Mouse (Mus musculus): Measurements from ENCODE around the gene Kidins220. TPM values are rescaled to one million over a fixed set of nuclear protein-coding genes. Genes with fewer than 3 reads are reported as not detected.

Gene Kidins220
- total RNA-seq, 1 experiment from 2014 or later = 108 TPM

GRCm38 (mm10) chr12:25096640-25097051 lies 121.9 kb downstream of the Kidins220 start:
- ATAC-seq (replicated peaks in 1 of 2; ENCODE audit: insufficient read depth in 1 of 2, low FRiP score in 2 of 2, low TSS enrichment in 1 of 2, low read depth in 1 of 2, poor library complexity in 2 of 2, severe bottlenecking in 2 of 2) = no peak

- ATAC-seq (replicated peaks in 1 of 2; ENCODE audit: insufficient read depth in 1 of 2, low FRiP score in 2 of 2, low TSS enrichment in 1 of 2, low read depth in 1 of 2, poor library complexity in 2 of 2, severe bottlenecking in 2 of 2) = no peak
These were observed 122.2 kb downstream of the Kidins220 start, which contains the start of gene Id2 for GRCm38 (mm10) chr12:25097052-25097209. Gene Id2, minus strand, starts transcription at chr12:25097140.

GRCm38 (mm10) chr12:25097210-25098160 lies 122.8 kb downstream of the Kidins220 start:
- no peak for ATAC-seq (replicated peaks in 1 of 2; ENCODE audit: insufficient read depth in 1 of 2, low FRiP score in 2 of 2, low TSS enrichment in 1 of 2, low read depth in 1 of 2, poor library complexity in 2 of 2, severe bottlenecking in 2 of 2)

GRCm38 (mm10) chr12:25098161-25098550 lies 123.4 kb downstream of the Kidins220 start:
- ATAC-seq (replicated peaks in 1 of 2; ENCODE audit: insufficient read depth in 1 of 2, low FRiP score in 2 of 2, low TSS enrichment in 1 of 2, low read depth in 1 of 2, poor library complexity in 2 of 2, severe bottlenecking in 2 of 2) = no peak

- peak in 1 of 2 experiments; percentile 37; a peak in 2 of 4 replicates for ATAC-seq (replicated peaks in 1 of 2; ENCODE audit: insufficient read depth in 1 of 2, low FRiP score in 2 of 2, low TSS enrichment in 1 of 2, low read depth in 1 of 2, poor library complexity in 2 of 2, severe bottlenecking in 2 of 2)
These were observed 124.0 kb downstream of the Kidins220 start for GRCm38 (mm10) chr12:25098561-25099312.

- no peak for ATAC-seq (replicated peaks in 1 of 2; ENCODE audit: insufficient read depth in 1 of 2, low FRiP score in 2 of 2, low TSS enrichment in 1 of 2, low read depth in 1 of 2, poor library complexity in 2 of 2, severe bottlenecking in 2 of 2)
These were observed 124.5 kb downstream of the Kidins220 start for GRCm38 (mm10) chr12:25099313-25099562.

- no peak for ATAC-seq (replicated peaks in 1 of 2; ENCODE audit: insufficient read depth in 1 of 2, low FRiP score in 2 of 2, low TSS enrichment in 1 of 2, low read depth in 1 of 2, poor library complexity in 2 of 2, severe bottlenecking in 2 of 2)
These were observed 125.1 kb downstream of the Kidins220 start for GRCm38 (mm10) chr12:25099563-25100408.

- ATAC-seq (replicated peaks in 1 of 2; ENCODE audit: insufficient read depth in 1 of 2, low FRiP score in 2 of 2, low TSS enrichment in 1 of 2, low read depth in 1 of 2, poor library complexity in 2 of 2, severe bottlenecking in 2 of 2) = no peak
These were observed 125.9 kb downstream of the Kidins220 start for GRCm38 (mm10) chr12:25100411-25101217.

GRCm38 (mm10) chr12:25101389-25101788 lies 126.7 kb downstream of the Kidins220 start:
- ATAC-seq (replicated peaks in 1 of 2; ENCODE audit: insufficient read depth in 1 of 2, low FRiP score in 2 of 2, low TSS enrichment in 1 of 2, low read depth in 1 of 2, poor library complexity in 2 of 2, severe bottlenecking in 2 of 2) = no peak

GRCm38 (mm10) chr12:25103911-25104310 lies 129.2 kb downstream of the Kidins220 start:
- no peak for ATAC-seq (replicated peaks in 1 of 2; ENCODE audit: insufficient read depth in 1 of 2, low FRiP score in 2 of 2, low TSS enrichment in 1 of 2, low read depth in 1 of 2, poor library complexity in 2 of 2, severe bottlenecking in 2 of 2)

GRCm38 (mm10) chr12:25104541-25104940 lies 129.8 kb downstream of the Kidins220 start:
- ATAC-seq (replicated peaks in 1 of 2; ENCODE audit: insufficient read depth in 1 of 2, low FRiP score in 2 of 2, low TSS enrichment in 1 of 2, low read depth in 1 of 2, poor library complexity in 2 of 2, severe bottlenecking in 2 of 2) = no peak

- peak; percentile 25 to 47; a peak in 1 of 4 replicates for ATAC-seq (replicated peaks in 1 of 2; ENCODE audit: insufficient read depth in 1 of 2, low FRiP score in 2 of 2, low TSS enrichment in 1 of 2, low read depth in 1 of 2, poor library complexity in 2 of 2, severe bottlenecking in 2 of 2)
These were observed 134.1 kb downstream of the Kidins220 start for GRCm38 (mm10) chr12:25108865-25109264.

- ATAC-seq (replicated peaks in 1 of 2; ENCODE audit: insufficient read depth in 1 of 2, low FRiP score in 2 of 2, low TSS enrichment in 1 of 2, low read depth in 1 of 2, poor library complexity in 2 of 2, severe bottlenecking in 2 of 2) = peak; percentile 10 to 38; a peak in 1 of 4 replicates
These were observed 135.4 kb downstream of the Kidins220 start for GRCm38 (mm10) chr12:25109971-25110681.

- ATAC-seq (replicated peaks in 1 of 2; ENCODE audit: insufficient read depth in 1 of 2, low FRiP score in 2 of 2, low TSS enrichment in 1 of 2, low read depth in 1 of 2, poor library complexity in 2 of 2, severe bottlenecking in 2 of 2) = no peak
These were observed 136.0 kb downstream of the Kidins220 start for GRCm38 (mm10) chr12:25110682-25111078.

All from hematopoietic stem cell, adult 5-6 weeks (primary cell).